Mouse (Mus musculus) kidney, embryonic 14.5 days (tissue): Measurements from ENCODE around the gene Kcnk15. TPM values are rescaled to one million over a fixed set of nuclear protein-coding genes. Genes with fewer than 3 reads are reported as not detected.

Source experiments
- ATAC-seq: fragments of 200-750 bp; cut with Nextera tagmentation; 2 replicates; pipeline ENCODE4 v1.8.0; 2017; ENCODE audit warnings: moderate number of reproducible peaks, mild to moderate bottlenecking, moderate TSS enrichment, moderate library complexity; ENCODE audit not compliant: low FRiP score, low TSS enrichment
- H3K27ac ChIP-seq: fragments of 300-500 bp; sonication (generic); 2 replicates; pipeline ENCODE4 v1.5.1; 2014; ENCODE audit warnings: low read depth, mild to moderate bottlenecking, low read length, moderate library complexity, mixed read lengths
- H3K27me3 ChIP-seq: fragments of 300-500 bp; sonication (generic); 2 replicates; pipeline ENCODE4 v1.6.1; 2014; ENCODE audit warnings: mild to moderate bottlenecking, low read length; ENCODE audit not compliant: control insufficient read depth, insufficient read depth
- H3K36me3 ChIP-seq: fragments of 300-500 bp; sonication (generic); 2 replicates; pipeline ENCODE4 v1.6.1; 2014; ENCODE audit warnings: low read length, mixed read lengths; ENCODE audit not compliant: control insufficient read depth, insufficient read depth
- H3K4me1 ChIP-seq: fragments of 300-500 bp; sonication (generic); 2 replicates; pipeline ENCODE4 v1.6.1; 2014; ENCODE audit warnings: low read length, mixed read lengths; ENCODE audit not compliant: control insufficient read depth, insufficient read depth
- H3K4me2 ChIP-seq: fragments of 300-500 bp; sonication (generic); replicated peaks from 2 replicates; pipeline ENCODE4 v1.6.1; 2014; ENCODE audit warnings: low read depth, mild to moderate bottlenecking, low read length
- H3K4me3 ChIP-seq: fragments of 300-500 bp; sonication (generic); 2 replicates; pipeline ENCODE4 v1.5.1; 2014; ENCODE audit warnings: mild to moderate bottlenecking, low read length
- H3K9ac ChIP-seq: fragments of 300-500 bp; sonication (generic); 2 replicates; pipeline ENCODE4 v1.6.1; 2014; ENCODE audit warnings: low read depth, mild to moderate bottlenecking, low read length, moderate library complexity
- H3K9me3 ChIP-seq: fragments of 300-500 bp; sonication (generic); 2 replicates; pipeline ENCODE4 v1.6.1; 2016; ENCODE audit warnings: low read length; ENCODE audit not compliant: control insufficient read depth
- WGBS: fragments of 180-500 bp; shearing (Covaris S2); extraction: QIAGEN DNeasy Blood & Tissue Kit; methylation state at CpG from one replicate; pipeline ENCODE4 v1.1.7; 2014; 5-methylcytosine and 5-hydroxymethylcytosine counted together
- polyA plus RNA-seq: library from polyadenylated mRNA; unstranded; fragments of >200 nt; fragmentation: Nextera tagmentation; extraction: Ambion mirVana; gene quantifications from 2 replicates; pipeline ENCODE4 v1.2.1, GENCODE M21; 2014

The Kcnk15 gene
- polyA plus RNA-seq, 1 experiment from 2014 or later: not detected

GRCm38 (mm10) chr2:163889411-163889810, 36.0 kb downstream of the Kcnk15 start:
- WGBS: 30% methylated on average over 6 of the region's 6 CpGs
- H3K4me3 ChIP-seq: no peak overlapping the region
- H3K27ac ChIP-seq: no peak overlapping the region
- no peaks in the 10 kb centered on the region for H3K9me3 ChIP-seq
- H3K27me3 ChIP-seq: no peaks in the 10 kb centered on the region
- no peak overlapping the region for H3K9ac ChIP-seq
- ATAC-seq: no peak
- H3K4me2 ChIP-seq: no peak overlapping the region
- no peaks in the 10 kb centered on the region for H3K4me1 ChIP-seq
- H3K36me3 ChIP-seq: no peaks in the 10 kb centered on the region

DNA sequence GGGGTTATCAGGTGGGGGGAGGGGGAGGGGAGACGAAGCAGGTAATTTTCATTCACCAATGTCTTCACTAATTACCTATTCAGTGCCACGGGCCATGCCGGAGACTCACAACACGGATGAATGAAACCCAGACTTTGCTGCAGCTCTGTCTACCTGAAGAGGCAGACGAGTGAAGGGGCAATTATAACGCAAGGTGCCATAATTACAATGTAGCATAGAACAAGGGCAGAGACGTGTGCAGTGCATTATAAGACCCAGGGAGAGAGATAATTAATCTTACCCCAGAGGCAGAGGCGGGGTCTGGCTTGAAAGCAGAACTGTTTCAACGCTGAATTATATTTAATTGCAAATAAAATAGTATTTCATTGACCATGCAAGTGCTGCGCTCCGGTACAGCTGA, 37.1 kb downstream of the Kcnk15 start:
- Histone ChIP-seq H3K4me1 (peaks cover 4% of the 10 kb centered on the region; the same call in 1 of the 2 replicates), H3K9me3 (no peaks in the 10 kb centered on the region), H3K9ac (no peak overlapping the region), H3K4me2 (no peak overlapping the region), H3K27ac (no peak overlapping the region), H3K36me3 (no peaks in the 10 kb centered on the region), H3K4me3 (no peak overlapping the region), H3K27me3 (no peaks in the 10 kb centered on the region)
- ATAC-seq: no peak
- 71% methylated on average over 11 of the region's 11 CpGs for WGBS

DNA sequence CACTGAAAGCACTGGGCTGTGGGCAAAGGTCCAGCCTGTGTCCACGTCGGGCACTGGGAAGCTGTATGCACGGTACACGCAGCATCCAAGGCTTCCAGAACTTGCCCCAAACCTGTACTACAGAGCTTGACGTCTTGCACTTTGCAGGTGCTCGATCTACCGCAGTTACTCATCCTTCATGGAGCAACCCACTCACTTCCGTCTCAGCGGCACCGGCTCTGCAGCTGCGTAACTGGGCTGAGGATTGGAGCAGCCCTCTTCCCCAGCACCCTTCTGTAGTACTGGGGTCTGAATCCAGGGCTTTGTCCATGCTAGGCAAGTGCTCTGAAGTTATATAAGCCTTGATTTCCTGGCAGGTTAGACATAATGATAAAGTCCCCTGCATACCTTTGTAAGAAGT, 37.8 kb downstream of the Kcnk15 start:
- Histone ChIP-seq H3K4me3 (no peak overlapping the region), H3K9me3 (no peaks in the 10 kb centered on the region), H3K9ac (no peak overlapping the region), H3K4me1 (peaks cover 7% of the 10 kb centered on the region; the same call in 1 of the 2 replicates), H3K4me2 (no peak overlapping the region), H3K36me3 (no peaks in the 10 kb centered on the region), H3K27me3 (no peaks in the 10 kb centered on the region), H3K27ac (no peak overlapping the region)
- ATAC-seq: no peak
- WGBS: 95% methylated on average over 11 of the region's 11 CpGs

DNA sequence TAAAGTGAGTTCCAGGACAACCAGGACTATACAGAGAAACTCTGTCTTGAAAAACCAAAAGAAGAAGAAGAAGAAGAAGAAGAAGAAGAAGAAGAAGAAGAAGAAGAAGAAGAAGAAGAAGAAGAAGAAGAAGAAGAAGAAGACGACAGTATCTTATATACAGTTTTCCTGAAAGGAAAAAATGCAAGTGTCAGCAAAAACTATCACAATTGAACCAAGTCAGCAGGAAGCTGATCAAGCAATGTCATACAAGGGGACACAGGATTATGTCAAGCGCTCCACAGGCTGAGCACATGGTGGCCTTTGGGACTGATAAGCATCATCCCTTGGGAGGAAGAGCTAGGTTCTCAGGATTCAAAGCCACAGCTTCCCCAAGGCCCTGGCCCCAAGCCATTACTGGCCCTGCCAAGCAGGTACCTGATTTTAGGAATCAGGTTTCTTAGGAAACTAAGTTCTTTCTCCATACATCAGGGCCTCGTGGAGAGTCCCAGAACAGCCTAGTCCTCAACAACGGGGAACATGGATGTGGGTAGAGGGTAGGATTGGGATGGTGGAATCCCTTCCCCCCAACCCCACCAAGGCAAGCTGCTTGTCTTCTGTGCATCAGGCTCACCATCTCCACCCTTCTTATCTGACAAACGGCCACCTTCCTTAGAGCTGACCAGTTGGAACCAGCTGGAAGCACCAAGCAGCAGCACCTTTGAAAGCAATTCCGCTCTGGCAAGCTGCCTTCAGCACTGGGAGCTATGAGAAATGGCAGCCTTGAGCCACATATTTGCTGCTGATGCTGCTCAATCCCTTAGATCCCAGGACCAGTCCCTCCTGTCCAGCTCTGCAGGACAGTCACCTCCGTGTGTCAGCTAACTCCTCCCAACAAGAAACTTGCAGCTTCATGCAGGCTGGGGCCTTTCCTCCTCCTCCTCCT, 40.3 kb downstream of the Kcnk15 start:
- H3K36me3 ChIP-seq: no peaks in the 10 kb centered on the region
- ATAC-seq: no peak
- H3K27me3 ChIP-seq: no peaks in the 10 kb centered on the region
- 65% methylated on average over 7 of the region's 7 CpGs for WGBS
- peaks cover 7% of the 10 kb centered on the region; the same call in 1 of the 2 replicates for H3K4me1 ChIP-seq
- H3K27ac ChIP-seq: no peak overlapping the region
- no peak overlapping the region for H3K9ac ChIP-seq
- H3K4me3 ChIP-seq: no peak overlapping the region
- H3K4me2 ChIP-seq: no peak overlapping the region
- no peaks in the 10 kb centered on the region for H3K9me3 ChIP-seq

GRCm38 (mm10) chr2:163895156-163895555, 41.7 kb downstream of the Kcnk15 start:
- Histone ChIP-seq H3K4me2 (no peak overlapping the region), H3K27ac (no peak overlapping the region), H3K4me1 (peaks cover 9% of the 10 kb centered on the region; the same call in 1 of the 2 replicates), H3K36me3 (no peaks in the 10 kb centered on the region), H3K27me3 (no peaks in the 10 kb centered on the region), H3K9me3 (no peaks in the 10 kb centered on the region), H3K4me3 (no peak overlapping the region), H3K9ac (no peak overlapping the region)
- peak; percentile 72; the same call in 1 of the 2 replicates for ATAC-seq
- 45% methylated on average over 2 of the region's 2 CpGs for WGBS

GRCm38 (mm10) chr2:163897026-163897425, 43.6 kb downstream of the Kcnk15 start:
- H3K9me3 ChIP-seq: no peaks in the 10 kb centered on the region
- ATAC-seq: no peak
- no peak overlapping the region for H3K9ac ChIP-seq
- H3K36me3 ChIP-seq: no peaks in the 10 kb centered on the region
- no peak overlapping the region for H3K4me2 ChIP-seq
- peaks cover 9% of the 10 kb centered on the region; the same call in 1 of the 2 replicates for H3K4me1 ChIP-seq
- no peak overlapping the region for H3K4me3 ChIP-seq
- H3K27me3 ChIP-seq: no peaks in the 10 kb centered on the region
- no peak overlapping the region for H3K27ac ChIP-seq
- 90% methylated on average over 7 of the region's 7 CpGs for WGBS

- ATAC-seq: no peak
- WGBS: 69% methylated on average over 7 of the region's 7 CpGs
Observed at GRCm38 (mm10) chr2:163897988-163898535, 44.6 kb downstream of the Kcnk15 start.

DNA sequence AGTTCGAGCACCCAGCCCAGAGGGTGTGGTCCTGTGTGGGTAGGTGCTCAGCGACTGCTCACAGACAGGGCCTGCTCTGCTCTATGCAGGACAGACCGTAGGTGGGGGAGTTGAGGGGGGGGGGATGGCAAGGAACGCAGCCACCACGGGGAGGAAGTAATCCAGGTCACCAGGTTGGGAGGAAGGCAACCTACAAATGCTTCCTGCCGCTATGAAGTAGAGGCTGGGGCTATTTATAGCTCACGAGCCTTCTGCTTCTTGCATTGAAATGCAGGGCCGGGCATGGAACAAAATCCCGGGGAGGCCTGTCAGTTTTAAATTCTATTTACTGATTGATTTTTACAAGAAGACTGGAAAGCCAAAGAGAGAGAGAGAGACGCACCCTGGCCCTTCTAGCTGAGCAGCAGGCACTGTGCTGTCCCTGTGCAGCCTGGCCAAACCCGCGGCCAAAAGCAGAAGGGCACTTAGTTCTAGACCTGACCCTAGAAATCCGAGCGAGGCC, 46.5 kb downstream of the Kcnk15 start:
- H3K36me3 ChIP-seq: no peaks in the 10 kb centered on the region
- no peak overlapping the region for H3K4me3 ChIP-seq
- no peak overlapping the region for H3K9ac ChIP-seq
- peaks cover 9% of the 10 kb centered on the region; the same call in 1 of the 2 replicates for H3K4me1 ChIP-seq
- H3K27ac ChIP-seq: no peak overlapping the region
- WGBS: 41% methylated on average over 14 of the region's 14 CpGs
- H3K4me2 ChIP-seq: no peak overlapping the region
- no peaks in the 10 kb centered on the region for H3K9me3 ChIP-seq
- H3K27me3 ChIP-seq: no peaks in the 10 kb centered on the region; the same call in 1 of the 2 replicates
- ATAC-seq: peak; percentile 59; the same call in 1 of the 2 replicates

More at GRCm38 (mm10) chr2:163897988-163898535, 44.6 kb downstream of the Kcnk15 start:
- peaks cover 9% of the 10 kb centered on the region; the same call in 1 of the 2 replicates for H3K4me1 ChIP-seq
- no peak overlapping the region for H3K4me3 ChIP-seq
- H3K27ac ChIP-seq: no peak overlapping the region
- H3K9me3 ChIP-seq: no peaks in the 10 kb centered on the region
- H3K9ac ChIP-seq: no peak overlapping the region
- H3K36me3 ChIP-seq: no peaks in the 10 kb centered on the region
- no peak overlapping the region for H3K4me2 ChIP-seq
- H3K27me3 ChIP-seq: no peaks in the 10 kb centered on the region

DNA sequence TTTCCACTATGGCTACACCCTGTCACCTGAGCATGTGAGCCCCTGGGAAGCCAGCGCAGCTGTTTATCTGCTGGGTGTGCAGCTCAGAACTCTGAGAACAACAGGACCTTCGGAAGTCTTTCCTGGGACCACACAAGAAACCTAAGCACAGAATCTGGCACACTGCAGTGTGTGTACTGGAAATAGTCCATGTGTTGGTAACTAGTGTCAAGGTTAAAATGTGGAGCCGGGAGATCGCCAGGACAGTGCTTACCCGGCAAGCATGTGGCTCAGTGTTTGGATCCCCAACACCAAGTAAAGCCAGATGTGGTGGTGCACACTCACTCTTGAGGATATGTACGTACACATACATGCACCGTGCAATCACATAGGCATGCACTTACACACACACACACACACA, 47.6 kb downstream of the Kcnk15 start:
- Histone ChIP-seq H3K9ac (no peak overlapping the region), H3K27ac (no peak overlapping the region), H3K27me3 (no peaks in the 10 kb centered on the region; the same call in 1 of the 2 replicates), H3K36me3 (no peaks in the 10 kb centered on the region), H3K4me1 (0 out of 2 replicates have a peak, but pooled peaks cover 2% of the 10 kb centered on the region), H3K4me3 (no peak overlapping the region), H3K9me3 (no peaks in the 10 kb centered on the region), H3K4me2 (no peak overlapping the region)
- no peak for ATAC-seq
- 84% methylated on average over 7 of the region's 7 CpGs for WGBS
